ENCODE assay signal across 12 mouse cellular contexts in the genomic region with DNA sequence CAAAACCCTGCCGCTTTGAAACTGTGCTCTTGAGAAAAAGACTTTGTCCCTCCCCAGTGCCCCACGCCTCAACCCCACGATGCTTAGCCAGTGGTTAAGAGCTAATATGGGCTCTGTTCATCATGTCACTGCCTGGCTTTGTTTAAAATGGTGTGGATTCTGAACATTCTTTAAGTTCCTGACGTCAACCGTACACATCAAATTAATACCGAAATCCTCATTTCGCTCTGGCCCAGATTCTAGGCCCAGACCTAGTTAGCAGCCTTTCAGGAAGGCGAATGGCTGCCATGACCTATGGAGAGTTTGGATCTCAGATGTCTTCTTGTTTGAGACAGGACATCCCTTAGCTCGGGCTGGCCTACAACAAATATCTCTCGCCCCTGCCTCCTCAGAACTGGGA. TPM values are rescaled to one million over a fixed set of nuclear protein-coding genes. Genes with fewer than 3 reads are reported as not detected.
DNase-seq lines count a peak whose midpoint lies in the region; ATAC-seq and TF ChIP-seq lines count a peak whose summit lies in the region.
"Had no signal": no experiment of that assay in that cellular context is flagged by ENCODE, and none has a peak within 500 bp of the region (broad histone marks: within the 10 kb centered on the region; RNA-seq: fewer than 3 reads in every experiment).

No protein-coding gene starts in this region.

- H3K4me2 ChIP-seq in lung, embryonic 16.5 days (ENCODE audit: low read depth, low read length) = no peak overlapping the region
- H3K4me2 ChIP-seq in lung, postnatal 0 days (replicated peaks; ENCODE audit: low read depth, low read length) = no peak overlapping the region
- H3K4me2 ChIP-seq in intestine, embryonic 15.5 days (replicated peaks) = no peak overlapping the region
- H3K4me2 ChIP-seq in stomach, embryonic 14.5 days (replicated peaks; ENCODE audit: low read depth, low read length) = no peak overlapping the region

- peak overlapping the region; percentile 80 for H3K27ac ChIP-seq in heart, embryonic 10.5 days
- 0 out of 2 replicates have a peak overlapping the region, but pooled peaks have one; percentile 23 for H3K27ac ChIP-seq in lung, embryonic 16.5 days (ENCODE audit: low read length)
- no peak overlapping the region for H3K27ac ChIP-seq in lung, postnatal 0 days (ENCODE audit: low read length)
- H3K27ac ChIP-seq in intestine, embryonic 15.5 days = no peak overlapping the region
- H3K27ac ChIP-seq in stomach, embryonic 14.5 days (ENCODE audit: low read length) = peak overlapping the region; percentile 52; the same call in 1 of the 2 replicates
- H3K27ac ChIP-seq: neural tube, embryonic 12.5 days had no signal

- TF ChIP-seq CTCF in lung, postnatal 0 days (IDR thresholded peaks at IDR 0.05) = no peak

- H3K9me3 ChIP-seq in heart, embryonic 10.5 days = no peaks in the 10 kb centered on the region
- no peaks in the 10 kb centered on the region for H3K9me3 ChIP-seq in lung, embryonic 16.5 days (ENCODE audit: control insufficient read depth, low read length)
- no peaks in the 10 kb centered on the region for H3K9me3 ChIP-seq in lung, postnatal 0 days (ENCODE audit: low read length)
- H3K9me3 ChIP-seq in intestine, embryonic 15.5 days = no peaks in the 10 kb centered on the region
- H3K9me3 ChIP-seq in stomach, embryonic 14.5 days (ENCODE audit: control insufficient read depth, low read depth, low read length) = no peaks in the 10 kb centered on the region; the same call in 1 of the 2 replicates

- TF ChIP-seq EP300 in lung, postnatal 0 days (IDR thresholded peaks at IDR 0.05) = no peak

- no peak for DNase-seq in heart, embryonic 10.5 days (ENCODE audit: low spot score)
- no peak for DNase-seq in heart, postnatal 25 days (ENCODE audit: low spot score)
- no peak for DNase-seq in lung, postnatal 0 days (ENCODE audit: low spot score)
- DNase-seq in kidney, adult 11 months = no peak
- DNase-seq in frontal cortex, adult 2 months (ENCODE audit: extremely low spot score in 1 of 2, low spot score in 1 of 2) = no peak
- DNase-seq: gastrocnemius, postnatal 14 days; kidney, adult 8-10 months; right cerebral cortex, postnatal 14 days had no signal

- intact Hi-C loops in heart, postnatal 25 days (cut with DNase I) = no loop called here

- H3K4me3 ChIP-seq in heart, embryonic 10.5 days = no peak overlapping the region
- no peak overlapping the region for H3K4me3 ChIP-seq in lung, embryonic 16.5 days (ENCODE audit: low read length)
- H3K4me3 ChIP-seq in lung, postnatal 0 days (ENCODE audit: low read depth, low read length) = no peak overlapping the region
- H3K4me3 ChIP-seq in intestine, embryonic 15.5 days (replicated peaks) = no peak overlapping the region
- H3K4me3 ChIP-seq in stomach, embryonic 14.5 days (ENCODE audit: low read depth, low read length) = no peak overlapping the region
- H3K4me3 ChIP-seq: neural tube, embryonic 12.5 days had no signal

- no peak overlapping the region for H3K9ac ChIP-seq in lung, embryonic 16.5 days (ENCODE audit: low read length)
- no peak overlapping the region for H3K9ac ChIP-seq in lung, postnatal 0 days (replicated peaks; ENCODE audit: low read depth)
- no peak overlapping the region for H3K9ac ChIP-seq in intestine, embryonic 15.5 days
- no peak overlapping the region for H3K9ac ChIP-seq in stomach, embryonic 14.5 days (replicated peaks; ENCODE audit: low read depth, low read length)
- H3K9ac ChIP-seq: neural tube, embryonic 12.5 days had no signal

- peaks cover 25% of the 10 kb centered on the region for H3K4me1 ChIP-seq in heart, embryonic 10.5 days
- H3K4me1 ChIP-seq in lung, embryonic 16.5 days (replicated peaks; ENCODE audit: control insufficient read depth, insufficient read depth, low read length) = peaks cover 2% of the 10 kb centered on the region; the same call in 1 of the 2 replicates
- no peaks in the 10 kb centered on the region for H3K4me1 ChIP-seq in lung, postnatal 0 days (ENCODE audit: insufficient read depth, low read depth, low read length)
- H3K4me1 ChIP-seq in intestine, embryonic 15.5 days (replicated peaks) = peaks cover 10% of the 10 kb centered on the region; the same call in 1 of the 2 replicates
- H3K4me1 ChIP-seq in stomach, embryonic 14.5 days (ENCODE audit: control insufficient read depth, insufficient read depth, low read length) = peaks cover 2% of the 10 kb centered on the region; the same call in 1 of the 2 replicates

- peaks cover 9% of the 10 kb centered on the region; the same call in 1 of the 2 replicates for H3K36me3 ChIP-seq in heart, embryonic 10.5 days
- no peaks in the 10 kb centered on the region for H3K36me3 ChIP-seq in lung, embryonic 16.5 days (ENCODE audit: control insufficient read depth, insufficient read depth, low read length)
- H3K36me3 ChIP-seq in lung, postnatal 0 days (ENCODE audit: insufficient read depth, low read length) = no peaks in the 10 kb centered on the region
- H3K36me3 ChIP-seq in intestine, embryonic 15.5 days = no peaks in the 10 kb centered on the region
- H3K36me3 ChIP-seq in stomach, embryonic 14.5 days (ENCODE audit: control insufficient read depth, insufficient read depth, low read length) = no peaks in the 10 kb centered on the region; the same call in 1 of the 2 replicates

- no peaks in the 10 kb centered on the region for H3K27me3 ChIP-seq in heart, embryonic 10.5 days (ENCODE audit: insufficient read depth, poor library complexity, severe bottlenecking)
- no peaks in the 10 kb centered on the region for H3K27me3 ChIP-seq in lung, embryonic 16.5 days (ENCODE audit: control insufficient read depth, insufficient read depth, low read depth, low read length)
- H3K27me3 ChIP-seq in lung, postnatal 0 days (replicated peaks; ENCODE audit: insufficient read depth, low read length) = no peaks in the 10 kb centered on the region
- no peaks in the 10 kb centered on the region for H3K27me3 ChIP-seq in intestine, embryonic 15.5 days (replicated peaks)
- H3K27me3 ChIP-seq in stomach, embryonic 14.5 days (ENCODE audit: control insufficient read depth, insufficient read depth, low read length) = no peaks in the 10 kb centered on the region
- H3K27me3 ChIP-seq: neural tube, embryonic 12.5 days had no signal

- ATAC-seq in lung, embryonic 16.5 days (ENCODE audit: low read depth) = no peak
- no peak for ATAC-seq in lung, postnatal 0 days
- 0 out of 2 replicates have a peak, but pooled peaks have one; percentile 8 for ATAC-seq in intestine, embryonic 15.5 days
- ATAC-seq in stomach, embryonic 14.5 days (ENCODE audit: insufficient number of reproducible peaks, insufficient read depth, low FRiP score, low read depth) = no peak

- WGBS in heart, embryonic 10.5 days = 90% methylated on average over 10 of the region's 10 CpGs
- 75% methylated on average over 10 of the region's 10 CpGs for WGBS in lung, embryonic 16.5 days
- 81% methylated on average over 10 of the region's 10 CpGs for WGBS in lung, postnatal 0 days
- WGBS in intestine, embryonic 15.5 days = 69% methylated on average over 10 of the region's 10 CpGs
- 66% methylated on average over 10 of the region's 10 CpGs for WGBS in stomach, embryonic 14.5 days

RNA-seq across cellular contexts. Expression of a gene that starts 10.0 kb away (rescaled TPM):
- 40.4 and 48.9 TPM in 2 replicates for polyA plus RNA-seq in heart, embryonic 10.5 days (2016; fragmentation: Nextera tagmentation; extraction: Ambion mirVana)
- total RNA-seq in heart, postnatal 25 days (2021) = 10 to 100 TPM; 38.2 to 38.3 TPM
- polyA plus RNA-seq in lung, embryonic 16.5 days (2015; fragmentation: Nextera tagmentation; extraction: Ambion mirVana) = 37.7 and 38.3 TPM in 2 replicates
- 28.8 and 31.7 TPM in 2 replicates for polyA plus RNA-seq in lung, postnatal 0 days (2015; fragmentation: Nextera tagmentation; extraction: Ambion mirVana)
- polyA plus RNA-seq in intestine, embryonic 15.5 days (2015; fragmentation: Nextera tagmentation; extraction: Ambion mirVana) = 42.4 and 45.9 TPM in 2 replicates
- 34.7 and 35.8 TPM in 2 replicates for polyA plus RNA-seq in stomach, embryonic 14.5 days (2014; fragmentation: Nextera tagmentation; extraction: Ambion mirVana)
- 50.2 and 50.7 TPM in 2 replicates for polyA plus RNA-seq in frontal cortex, adult 2 months (2012; rRNA removed)

RNA-seq across cellular contexts. Expression of a gene that starts 44.2 kb away (rescaled TPM):
- polyA plus RNA-seq in heart, embryonic 10.5 days (2016; fragmentation: Nextera tagmentation; extraction: Ambion mirVana) = 207 and 210 TPM in 2 replicates
- total RNA-seq in heart, postnatal 25 days (2021) = 10 to 100 TPM; 64.4 to 67.9 TPM
- polyA plus RNA-seq in lung, embryonic 16.5 days (2015; fragmentation: Nextera tagmentation; extraction: Ambion mirVana) = 124 and 144 TPM in 2 replicates
- 95.2 and 102 TPM in 2 replicates for polyA plus RNA-seq in lung, postnatal 0 days (2015; fragmentation: Nextera tagmentation; extraction: Ambion mirVana)
- 162 and 195 TPM in 2 replicates for polyA plus RNA-seq in intestine, embryonic 15.5 days (2015; fragmentation: Nextera tagmentation; extraction: Ambion mirVana)
- 205 and 218 TPM in 2 replicates for polyA plus RNA-seq in stomach, embryonic 14.5 days (2014; fragmentation: Nextera tagmentation; extraction: Ambion mirVana)
- 117 and 131 TPM in 2 replicates for polyA plus RNA-seq in frontal cortex, adult 2 months (2012; rRNA removed)

Comparison
In these comparisons a context has a peak if more than half of its experiments do, and no peak if none do; other contexts are left out.
1. H3K27ac ChIP-seq: peak in heart, embryonic 10.5 days (single experiment), lung, embryonic 16.5 days (single experiment) and stomach, embryonic 14.5 days (single experiment); none in lung, postnatal 0 days (single experiment) and intestine, embryonic 15.5 days (single experiment).